Mouse (Mus musculus) myocyte (in vitro differentiated cells): ENCODE results near the gene Nos1ap.

Experiments used
- CEBPB ChIP-seq: IDR thresholded peaks from 2 replicates; pipeline ENCODE4 v1.6.1; 2011; ENCODE audit warnings: mild to moderate bottlenecking, moderate library complexity; ENCODE audit not compliant: poor library complexity, insufficient read depth, severe bottlenecking
- E2F4 ChIP-seq: IDR thresholded peaks from one replicate; pipeline ENCODE4 v1.6.1; 2011; ENCODE audit warnings: mild to moderate bottlenecking, control low read depth, moderate library complexity; ENCODE audit not compliant: insufficient read depth
- MAX ChIP-seq: IDR thresholded peaks from one replicate; pipeline ENCODE4 v1.6.1; 2011; ENCODE audit warnings: low read depth, mild to moderate bottlenecking, control low read depth
- MYOD1 ChIP-seq, 3 experiments: IDR thresholded peaks; one replicate each; pipeline ENCODE4 v1.6.1; 2011; ENCODE audit warnings: control low read depth in 2 of 3, low read depth in 2 of 3, mild to moderate bottlenecking in 2 of 3, moderate library complexity in 1 of 3; ENCODE audit not compliant: insufficient read length in 2 of 3, control insufficient read depth in 1 of 3
- MYOG ChIP-seq, 3 experiments: IDR thresholded peaks; one replicate each; pipeline ENCODE4 v1.6.1; 2011; ENCODE audit warnings: control low read depth in 2 of 3, low read depth in 2 of 3, mild to moderate bottlenecking in 2 of 3; ENCODE audit not compliant: insufficient read length in 2 of 3, control insufficient read depth in 1 of 3, insufficient read depth in 1 of 3
- POLR2A ChIP-seq: IDR thresholded peaks from one replicate; pipeline ENCODE4 v1.6.1; 2011; ENCODE audit warnings: low read depth, mild to moderate bottlenecking, control low read depth, moderate library complexity; ENCODE audit not compliant: insufficient read length
- POLR2AphosphoS2 ChIP-seq: IDR thresholded peaks from one replicate; pipeline ENCODE4 v1.6.1; 2011; ENCODE audit warnings: low read depth, control low read depth; ENCODE audit not compliant: insufficient read length
- REST ChIP-seq: IDR thresholded peaks from one replicate; pipeline ENCODE4 v1.6.1; 2011; ENCODE audit warnings: mild to moderate bottlenecking, control low read depth, moderate library complexity; ENCODE audit not compliant: insufficient read depth, insufficient read length
- SRF ChIP-seq: IDR thresholded peaks from one replicate; pipeline ENCODE4 v1.6.1; 2011; ENCODE audit warnings: low read depth; ENCODE audit not compliant: control insufficient read depth, insufficient read length

GRCm38 (mm10) chr1:170564926-170565325 is 24.7 kb downstream of the Nos1ap start:
- TF ChIP-seq E2F4 (no peak), POLR2AphosphoS2 (no peak), MYOD1 (IDR thresholded peaks at IDR 0.05; ENCODE audit: control insufficient read depth in 1 of 3, insufficient read length in 2 of 3, low read depth in 2 of 3) (no peak), POLR2A (no peak), MAX (no peak), CEBPB (no peak), REST (no peak), SRF (no peak), MYOG (IDR thresholded peaks at IDR 0.05; ENCODE audit: control insufficient read depth in 1 of 3, insufficient read depth in 1 of 3, insufficient read length in 2 of 3, low read depth in 2 of 3) (no peak)
